8 mouse cellular contexts compared by ENCODE assay signal in genomic region chr3:75164838-75165496, GRCm38 (mm10). TPM values are rescaled to one million over a fixed set of nuclear protein-coding genes. Genes with fewer than 3 reads are reported as not detected.
DNase-seq lines count a peak whose midpoint lies in the region; ATAC-seq and TF ChIP-seq lines count a peak whose summit lies in the region.

Gene Zbbx (minus strand): TSS chr3:75165034.

- no peaks in the 10 kb centered on the region for H3K27me3 ChIP-seq in CH12.LX (replicated peaks)
- H3K27me3 ChIP-seq in stomach, embryonic 15.5 days (replicated peaks), result no peaks in the 10 kb centered on the region

- DNase-seq in CH12.LX (ENCODE audit: extremely low read depth), result peak; percentile 28
- DNase-seq in brain, embryonic 14.5 days (ENCODE audit: low read depth), result peak; percentile 92
- DNase-seq in frontal cortex, adult 2 months (ENCODE audit: extremely low spot score in 1 of 2, low spot score in 1 of 2), result peak; percentile 50 to 86
- DNase-seq in kidney, postnatal 10 days, result peak; percentile 44
- DNase-seq in liver, result peak; percentile 22
- DNase-seq in naive thymus-derived CD4-positive, alpha-beta T cell, adult 2 months (ENCODE audit: low read depth), result peak; percentile 51
- no peak for DNase-seq in gastrocnemius, postnatal 4 days (ENCODE audit: low spot score in 2 of 2)

- dilution Hi-C loops in CH12.LX (cut with MboI; ENCODE audit: extremely low pct_ligation_motif_present, extremely low pct_unique_long_range_greater_than_20kb, low sequenced_read_pairs), result no loop called here

- TF ChIP-seq RAD21 in CH12.LX (IDR thresholded peaks at IDR 0.05; ENCODE audit: low read depth, low read length), result no peak

- H3K4me2 ChIP-seq in CH12.LX (ENCODE audit: insufficient read depth, low read depth, poor library complexity, severe bottlenecking), result no peak within 1 kb of the TSS
- H3K4me2 ChIP-seq in stomach, embryonic 15.5 days, result peak within 1 kb of the TSS; percentile 53

- no peak for TF ChIP-seq CTCF in CH12.LX (conservative IDR thresholded peaks at IDR 0.05 in 1 of 2, IDR thresholded peaks at IDR 0.05 in 1 of 2; ENCODE audit: low read depth in 2 of 2, low read length in 2 of 2)
- peak; percentile 76 for TF ChIP-seq CTCF in brain, embryonic 14.5 days (IDR thresholded peaks at IDR 0.05; ENCODE audit: borderline replicate concordance, extremely low read depth, insufficient read depth, insufficient read length)

- TF ChIP-seq POLR2A in CH12.LX (IDR thresholded peaks at IDR 0.05; ENCODE audit: low read depth, low read length), result no peak
- no peak for TF ChIP-seq POLR2A in brain, embryonic 14.5 days (IDR thresholded peaks at IDR 0.05; ENCODE audit: borderline replicate concordance, extremely low read depth, insufficient read depth, insufficient read length, poor library complexity, severe bottlenecking)

- no peaks in the 10 kb centered on the region for H3K79me2 ChIP-seq in CH12.LX (replicated peaks; ENCODE audit: control insufficient read depth, extremely low read depth, insufficient read depth, poor library complexity, severe bottlenecking)

- H3K9me3 ChIP-seq in CH12.LX (replicated peaks; ENCODE audit: low read length), result no peaks in the 10 kb centered on the region
- H3K9me3 ChIP-seq in stomach, embryonic 15.5 days, result no peaks in the 10 kb centered on the region

- H3K4me1 ChIP-seq in CH12.LX (ENCODE audit: control insufficient read depth in 1 of 2, insufficient read depth in 2 of 2), result peaks cover 0 to 3% of the 10 kb centered on the region in 2 experiments; a peak in 1 of 4 replicates
- H3K4me1 ChIP-seq in stomach, embryonic 15.5 days, result no peaks in the 10 kb centered on the region

- TF ChIP-seq EP300 in CH12.LX (IDR thresholded peaks at IDR 0.05; ENCODE audit: low read length), result no peak

- no peaks in the 10 kb centered on the region for H3K36me3 ChIP-seq in CH12.LX (replicated peaks in 1 of 2; ENCODE audit: control insufficient read depth in 1 of 2, insufficient read depth in 1 of 2, low read length in 1 of 2)
- H3K36me3 ChIP-seq in stomach, embryonic 15.5 days, result no peaks in the 10 kb centered on the region

- no peak within 1 kb of the TSS for H3K9ac ChIP-seq in CH12.LX (ENCODE audit: insufficient read depth, low read depth)
- H3K9ac ChIP-seq in stomach, embryonic 15.5 days, result no peak within 1 kb of the TSS

- no peak within 1 kb of the TSS for H3K4me3 ChIP-seq in CH12.LX (replicated peaks in 1 of 3; ENCODE audit: low read depth in 2 of 3, low read length in 2 of 3, poor library complexity in 1 of 3)
- H3K4me3 ChIP-seq in stomach, embryonic 15.5 days (replicated peaks), result peak within 1 kb of the TSS; percentile 26

- 13% methylated on average over 20 of the region's 20 CpGs for WGBS in stomach, embryonic 15.5 days

- no peak within 1 kb of the TSS for H3K27ac ChIP-seq in CH12.LX (ENCODE audit: insufficient read depth, low read depth)
- no peak within 1 kb of the TSS for H3K27ac ChIP-seq in stomach, embryonic 15.5 days

- peak; percentile 91 for ATAC-seq in stomach, embryonic 15.5 days (ENCODE audit: insufficient read depth, low FRiP score, low read depth)

- in situ Hi-C loops in CH12.LX (cut with MboI; ENCODE audit: low pct_ligation_motif_present, low pct_unique_long_range_greater_than_20kb, low sequenced_read_pairs), result no loop called here

TF ChIP-seq in CH12.LX, 34 proteins besides CTCF, POLR2A, EP300 and RAD21:
- TF ChIP-seq SMC3 (IDR thresholded peaks at IDR 0.05; ENCODE audit: low read depth, low read length), result no peak
- TF ChIP-seq MAFK (IDR thresholded peaks at IDR 0.05; ENCODE audit: insufficient replicate concordance, low read length), result no peak
- no peak for TF ChIP-seq MAZ (IDR thresholded peaks at IDR 0.05; ENCODE audit: low read depth, low read length)
- no peak for TF ChIP-seq GABPA (IDR thresholded peaks at IDR 0.05; ENCODE audit: insufficient replicate concordance, low read depth, low read length)
- TF ChIP-seq USF1 (IDR thresholded peaks at IDR 0.05; ENCODE audit: low read depth, low read length), result no peak
- 0 out of 2 replicates have a peak, but pooled peaks have one; percentile 34 for TF ChIP-seq MXI1 (IDR thresholded peaks at IDR 0.05; ENCODE audit: low read depth, low read length)
- TF ChIP-seq SIN3A (IDR thresholded peaks at IDR 0.05; ENCODE audit: low read length), result no peak
TF ChIP-seq in CH12.LX: peak in this region for 1.

RNA-seq across cellular contexts. Expression of gene Zbbx, which starts in this region (rescaled TPM):
- total RNA-seq in CH12.LX (2012; rRNA removed), result not detected in 2 replicates
- total RNA-seq in CH12.LX (2014; rRNA removed), result not detected in 2 replicates
- not detected in 2 replicates for polyA plus RNA-seq in CH12.LX (2012; ENCODE audit: insufficient read length, low read depth)
- polyA plus RNA-seq in brain, embryonic 14.5 days (2012; rRNA removed), result 0.30 and 0.59 TPM in 2 replicates
- 0.38 and 0.92 TPM in 2 replicates for polyA plus RNA-seq in frontal cortex, adult 2 months (2012; rRNA removed)
- 0.10 and 0.15 TPM in 2 replicates for polyA plus RNA-seq in stomach, embryonic 15.5 days (2015; fragmentation: Nextera tagmentation; extraction: Ambion mirVana)
- not detected for total RNA-seq in gastrocnemius, postnatal 4 days (2021)

Comparison
In these comparisons a context has a peak if more than half of its experiments do, and no peak if none do; other contexts are left out.
1. Peak in DNase-seq in CH12.LX; RNA of the gene not detected or under 1 TPM.
2. Peak in DNase-seq in brain, embryonic 14.5 days; RNA of the gene not detected or under 1 TPM.
3. Peak in DNase-seq in frontal cortex, adult 2 months; RNA of the gene not detected or under 1 TPM.
4. Peak in ATAC-seq, H3K4me3 ChIP-seq and H3K4me2 ChIP-seq in stomach, embryonic 15.5 days; RNA of the gene not detected or under 1 TPM.
5. DNase-seq: peak in kidney, postnatal 10 days (single experiment), liver (single experiment) and naive thymus-derived CD4-positive, alpha-beta T cell, adult 2 months (single experiment); none in gastrocnemius, postnatal 4 days (0 of 2).